Comparison of ENCODE assay signal across 17 mouse cellular contexts in genomic region chr1:87551008-87551407, GRCm38 (mm10). TPM values are rescaled to one million over a fixed set of nuclear protein-coding genes. Genes with fewer than 3 reads are reported as not detected.
DNase-seq lines count a peak whose midpoint lies in the region; ATAC-seq and TF ChIP-seq lines count a peak whose summit lies in the region.
"Had no signal": no experiment of that assay in that cellular context is flagged by ENCODE, and none has a peak within 500 bp of the region (broad histone marks: within the 10 kb centered on the region; RNA-seq: fewer than 3 reads in every experiment).

No protein-coding gene starts in this region.

- no peak for TF ChIP-seq RAD21 in MEL (IDR thresholded peaks at IDR 0.05; ENCODE audit: low read depth, low read length)

- no peak overlapping the region for H3K27ac ChIP-seq in MEL (ENCODE audit: control insufficient read depth, low read depth, low read length)
- H3K27ac ChIP-seq in kidney, embryonic 14.5 days (ENCODE audit: low read depth, low read length): no peak overlapping the region
- H3K27ac ChIP-seq: forebrain, embryonic 10.5 days; heart, embryonic 15.5 days; liver, embryonic 14.5 days had no signal

- H3K36me3 ChIP-seq in MEL (ENCODE audit: control insufficient read depth in 1 of 2, insufficient read depth in 2 of 2, low read length in 2 of 2) (no peaks in the 10 kb centered on the region), myocyte (ENCODE audit: control insufficient read depth, insufficient read depth) (no peaks in the 10 kb centered on the region)
- H3K36me3 ChIP-seq in kidney, embryonic 14.5 days (ENCODE audit: control insufficient read depth, insufficient read depth, low read length): no peaks in the 10 kb centered on the region
- H3K36me3 ChIP-seq: forebrain, embryonic 10.5 days; heart, embryonic 15.5 days had no signal

- no peaks in the 10 kb centered on the region for H3K9me3 ChIP-seq in MEL (replicated peaks; ENCODE audit: insufficient read depth, low read length)
- no peaks in the 10 kb centered on the region for H3K9me3 ChIP-seq in kidney, embryonic 14.5 days (ENCODE audit: control insufficient read depth, low read length)
- H3K9me3 ChIP-seq: forebrain, embryonic 10.5 days; heart, embryonic 15.5 days had no signal

- no peak for TF ChIP-seq CTCF in MEL (IDR thresholded peaks at IDR 0.05 in 2 of 3, conservative IDR thresholded peaks at IDR 0.05 in 1 of 3; ENCODE audit: control insufficient read depth in 1 of 3, insufficient read depth in 1 of 3, low read depth in 2 of 3, low read length in 3 of 3, poor library complexity in 1 of 3, severe bottlenecking in 1 of 3)

- no peak overlapping the region for H3K9ac ChIP-seq in MEL (ENCODE audit: control insufficient read depth, low read depth, low read length, poor library complexity, severe bottlenecking)
- no peak overlapping the region for H3K9ac ChIP-seq in kidney, embryonic 14.5 days (ENCODE audit: low read depth, low read length)
- H3K9ac ChIP-seq: heart, embryonic 15.5 days; liver, embryonic 14.5 days had no signal

- no peak for TF ChIP-seq EP300 in MEL (IDR thresholded peaks at IDR 0.05; ENCODE audit: low read depth in 1 of 2, low read length in 2 of 2)

- no peak overlapping the region for H3ac ChIP-seq in myocyte (ENCODE audit: control insufficient read depth, insufficient read length)

- peak; percentile 87 for DNase-seq in heart, adult 11 months
- no peak for DNase-seq in heart, adult 18-20 months
- DNase-seq in MEL (ENCODE audit: low read depth, low spot score): peak; percentile 76
- DNase-seq in adrenal gland, postnatal 36 days: peak; percentile 54 to 63
- DNase-seq in spleen, adult 18-20 months: no peak
- no peak for DNase-seq in kidney, adult 18-20 months
- DNase-seq: cerebellum, adult 11-12 months; gastrocnemius, postnatal 10 days; kidney, postnatal 36 days; right cerebral cortex, postnatal 14 days had no signal

- H3K79me2 ChIP-seq in MEL (ENCODE audit: control insufficient read depth, insufficient read depth, low read length, poor library complexity) (no peaks in the 10 kb centered on the region), myocyte (ENCODE audit: control insufficient read depth, insufficient read depth) (no peaks in the 10 kb centered on the region)

- WGBS in kidney, embryonic 14.5 days: 90% methylated on average over 3 of the region's 3 CpGs

- peak overlapping the region; percentile 67 for H3K4me2 ChIP-seq in myocyte (ENCODE audit: low read depth)
- H3K4me2 ChIP-seq in kidney, embryonic 14.5 days (replicated peaks; ENCODE audit: low read depth, low read length): no peak overlapping the region
- H3K4me2 ChIP-seq: heart, embryonic 15.5 days had no signal

- H3K4me3 ChIP-seq in MEL (ENCODE audit: control insufficient read depth in 1 of 2, insufficient read depth in 1 of 2, low read depth in 2 of 2, low read length in 2 of 2): no peak overlapping the region
- H3K4me3 ChIP-seq in myocyte: no peak overlapping the region
- H3K4me3 ChIP-seq in kidney, embryonic 14.5 days (ENCODE audit: low read length): no peak overlapping the region
- H3K4me3 ChIP-seq: forebrain, embryonic 10.5 days; heart, embryonic 15.5 days had no signal

- H3K27me3 ChIP-seq in MEL (ENCODE audit: control insufficient read depth in 1 of 2, insufficient read depth in 2 of 2, low read length in 2 of 2): peaks cover 3% of the 10 kb centered on the region in 2 experiments; a peak in 3 of 4 replicates
- H3K27me3 ChIP-seq in myocyte (ENCODE audit: control insufficient read depth, insufficient read depth, insufficient read length): no peaks in the 10 kb centered on the region
- no peaks in the 10 kb centered on the region for H3K27me3 ChIP-seq in kidney, embryonic 14.5 days (ENCODE audit: control insufficient read depth, insufficient read depth, low read length)
- H3K27me3 ChIP-seq: heart, embryonic 15.5 days had no signal

- ATAC-seq in kidney, embryonic 14.5 days (ENCODE audit: low FRiP score, low TSS enrichment): no peak
- ATAC-seq: hindbrain, embryonic 16.5 days had no signal

- TF ChIP-seq POLR2A in MEL (IDR thresholded peaks at IDR 0.05; ENCODE audit: control insufficient read depth in 1 of 2, insufficient read depth in 1 of 2, low read depth in 1 of 2, low read length in 2 of 2, poor library complexity in 1 of 2) (no peak), myocyte (IDR thresholded peaks at IDR 0.05; ENCODE audit: insufficient read length, low read depth) (no peak)

- peaks cover 0 to 6% of the 10 kb centered on the region in 2 experiments; a peak in 2 of 4 replicates for H3K4me1 ChIP-seq in MEL (ENCODE audit: control insufficient read depth in 1 of 2, insufficient read depth in 2 of 2, low read length in 2 of 2)
- H3K4me1 ChIP-seq in kidney, embryonic 14.5 days (ENCODE audit: control insufficient read depth, insufficient read depth, low read length): no peaks in the 10 kb centered on the region
- H3K4me1 ChIP-seq: heart, embryonic 15.5 days had no signal

TF ChIP-seq in MEL, 35 proteins besides CTCF, POLR2A, EP300 and RAD21:
- no peak for TF ChIP-seq GABPA (IDR thresholded peaks at IDR 0.05; ENCODE audit: low read depth, low read length)
- no peak for TF ChIP-seq MYB (IDR thresholded peaks at IDR 0.05; ENCODE audit: low read depth, low read length)
- no peak for TF ChIP-seq ZKSCAN1 (IDR thresholded peaks at IDR 0.05; ENCODE audit: low read depth, low read length)
- TF ChIP-seq TCF12 (IDR thresholded peaks at IDR 0.05; ENCODE audit: low read depth, low read length): no peak
- TF ChIP-seq ZMIZ1 (IDR thresholded peaks at IDR 0.05; ENCODE audit: low read depth, low read length): no peak
- TF ChIP-seq SMC3 (IDR thresholded peaks at IDR 0.05; ENCODE audit: low read depth, low read length): no peak
- TF ChIP-seq TBP (IDR thresholded peaks at IDR 0.05; ENCODE audit: low read depth, low read length): no peak
- no peak for TF ChIP-seq MAZ (IDR thresholded peaks at IDR 0.05; ENCODE audit: low read depth, low read length)
- no peak for TF ChIP-seq CHD2 (IDR thresholded peaks at IDR 0.05; ENCODE audit: low read length)
- no peak for TF ChIP-seq JUND (IDR thresholded peaks at IDR 0.05; ENCODE audit: low read depth, low read length)
- TF ChIP-seq ELF1 (IDR thresholded peaks at IDR 0.05; ENCODE audit: low read depth, low read length): no peak
- no peak for TF ChIP-seq ETS1 (IDR thresholded peaks at IDR 0.05; ENCODE audit: low read depth, low read length)
TF ChIP-seq in MEL: peak in this region for 0.

TF ChIP-seq in myocyte, 11 proteins besides CTCF, POLR2A, EP300 and RAD21:
- TF ChIP-seq SRF (IDR thresholded peaks at IDR 0.05; ENCODE audit: control insufficient read depth, insufficient read length, low read depth): peak; percentile 50
- no peak for TF ChIP-seq USF1 (IDR thresholded peaks at IDR 0.05; ENCODE audit: low read depth)
TF ChIP-seq in myocyte: peak in this region for 1.

RNA-seq across cellular contexts. Expression of gene Ngef, which starts 22.7 kb away (rescaled TPM):
- under 1 TPM; 0.12 to 0.33 TPM for total RNA-seq in heart, adult 18-20 months (2021)
- total RNA-seq in MEL (2012; rRNA removed): not detected in 2 replicates
- polyA plus RNA-seq in MEL (2012; ENCODE audit: insufficient read depth in 1 of 2, insufficient read length in 2 of 2, low read depth in 1 of 2, low replicate concordance in 2 of 2, missing spikeins in 1 of 2) (not detected), myocyte (2012; fragmentation: generic; extraction: Trizol) (5.2 TPM)
- 1 to 10 TPM in 1 of 2 experiments, under 1 TPM in 1; 0.23 to 1.1 TPM for total RNA-seq in adrenal gland, postnatal 36 days (2021)
- 0.96 and 1.5 TPM in 2 replicates for polyA plus RNA-seq in kidney, embryonic 14.5 days (2014; fragmentation: Nextera tagmentation; extraction: Ambion mirVana)
- total RNA-seq: monocyte, adult 5-6 weeks had no signal

RNA-seq across cellular contexts. Expression of gene Neu2, which starts 41.3 kb away (rescaled TPM):
- total RNA-seq in heart, adult 18-20 months (2021): not detected
- not detected in 2 replicates for total RNA-seq in MEL (2012; rRNA removed)
- polyA plus RNA-seq in MEL (2012; ENCODE audit: insufficient read depth in 1 of 2, insufficient read length in 2 of 2, low read depth in 1 of 2, low replicate concordance in 2 of 2, missing spikeins in 1 of 2) (not detected), myocyte (2012; fragmentation: generic; extraction: Trizol) (1.6 TPM)
- total RNA-seq in adrenal gland, postnatal 36 days (2021): not detected
- 0.20 and 0.80 TPM in 2 replicates for polyA plus RNA-seq in kidney, embryonic 14.5 days (2014; fragmentation: Nextera tagmentation; extraction: Ambion mirVana)
- total RNA-seq: monocyte, adult 5-6 weeks had no signal
- polyA plus RNA-seq: forebrain, embryonic 10.5 days had no signal

Comparison
In these comparisons a context has a peak if more than half of its experiments do, and no peak if none do; other contexts are left out.
1. DNase-seq: peak in heart, adult 11 months (single experiment), MEL (single experiment) and adrenal gland, postnatal 36 days (2 of 2); none in heart, adult 18-20 months (0 of 2), spleen, adult 18-20 months (0 of 2) and kidney, adult 18-20 months (single experiment).